Mouse (Mus musculus) adrenal gland, adult 2 months (tissue): ENCODE results near the gene Bmpr1b. TPM values are rescaled to one million over a fixed set of nuclear protein-coding genes. Genes with fewer than 3 reads are reported as not detected.

Experiments used
- DNase-seq: peaks from one replicate; pipeline ENCODE4 v3.0.0; 2021
- polyA plus RNA-seq: library from polyadenylated mRNA; depleted of rRNA; stranded (reverse); fragments of >200 nt; gene quantifications from 2 replicates; pipeline ENCODE4 v1.2.3, GENCODE M21; 2012; rRNA removed
- total RNA-seq, 2 experiments: library from RNA; stranded (reverse); gene quantifications; 2 replicates each; pipeline ENCODE4 v1.2.3; 2021

The Bmpr1b gene
- total and polyA plus RNA-seq, 3 experiments: 0.06 to 0.81 (median 0.48) TPM

- DNase-seq: no peak
Observed at GRCm38 (mm10) chr3:141818615-141819312, 350.5 kb downstream of the Bmpr1b start.

GRCm38 (mm10) chr3:141814776-141815175, 354.4 kb downstream of the Bmpr1b start:
- DNase-seq: no peak

- peak; percentile 31 for DNase-seq
Observed at GRCm38 (mm10) chr3:141811348-141811747, 357.9 kb downstream of the Bmpr1b start.

GRCm38 (mm10) chr3:141810944-141811343, 358.3 kb downstream of the Bmpr1b start:
- DNase-seq: no peak

- no peak for DNase-seq
Observed at GRCm38 (mm10) chr3:141809581-141809980, 359.6 kb downstream of the Bmpr1b start.

GRCm38 (mm10) chr3:141804133-141804532, 365.1 kb downstream of the Bmpr1b start:
- DNase-seq: no peak

GRCm38 (mm10) chr3:141797789-141798188, 371.4 kb downstream of the Bmpr1b start:
- no peak for DNase-seq

- no peak for DNase-seq
Observed at GRCm38 (mm10) chr3:141797372-141797771, 371.9 kb downstream of the Bmpr1b start.

GRCm38 (mm10) chr3:141794371-141794770, 374.9 kb downstream of the Bmpr1b start:
- DNase-seq: no peak

- no peak for DNase-seq
Observed at GRCm38 (mm10) chr3:141793755-141794154, 375.5 kb downstream of the Bmpr1b start.

- DNase-seq: no peak
Observed at GRCm38 (mm10) chr3:141792106-141792505, 377.1 kb downstream of the Bmpr1b start.

GRCm38 (mm10) chr3:141791026-141791780, 378.0 kb downstream of the Bmpr1b start:
- no peak for DNase-seq

Other genes with a start within 250 kb of the Bmpr1b start
- gene Pdlim5, start 226.3 kb upstream of the Bmpr1b start, total RNA-seq: 100 to 1,000 TPM in 1 of 2 experiments, 10 to 100 TPM in 1; 36.0 to 107 TPM
- 38.6 and 67.5 TPM in 2 replicates for gene Pdlim5, start 226.3 kb upstream of the Bmpr1b start, polyA plus RNA-seq